Mouse (Mus musculus) heart, embryonic 16.5 days (tissue): ENCODE results near the gene Notch4. TPM values are rescaled to one million over a fixed set of nuclear protein-coding genes. Genes with fewer than 3 reads are reported as not detected.

Experiments used
- ATAC-seq: fragments of 200-750 bp; cut with Nextera tagmentation; replicated peaks from 2 replicates; pipeline ENCODE4 v1.8.0; 2017; ENCODE audit warnings: moderate number of reproducible peaks; ENCODE audit not compliant: insufficient read depth, low FRiP score; ENCODE audit errors: extremely low read depth
- H3K27ac ChIP-seq: fragments of 300-500 bp; sonication (generic); 2 replicates; pipeline ENCODE4 v1.5.1; 2014; ENCODE audit warnings: mild to moderate bottlenecking, low read length, control low read depth, moderate library complexity
- H3K27me3 ChIP-seq: fragments of 300-500 bp; sonication (generic); 2 replicates; pipeline ENCODE4 v1.6.1; 2014; ENCODE audit warnings: low read length, mixed read lengths; ENCODE audit not compliant: control insufficient read depth, insufficient read depth
- H3K36me3 ChIP-seq: fragments of 300-500 bp; sonication (generic); 2 replicates; pipeline ENCODE4 v1.6.1; 2014; ENCODE audit not compliant: control insufficient read depth, insufficient read depth
- H3K4me1 ChIP-seq: fragments of 300-500 bp; sonication (generic); 2 replicates; pipeline ENCODE4 v1.6.1; 2014; ENCODE audit warnings: low read length, mixed read lengths; ENCODE audit not compliant: control insufficient read depth, insufficient read depth
- H3K4me2 ChIP-seq: fragments of 300-500 bp; sonication (generic); 2 replicates; pipeline ENCODE4 v1.6.1; 2014; ENCODE audit warnings: low read depth, mild to moderate bottlenecking, control low read depth, low read length
- H3K4me3 ChIP-seq: fragments of 300-500 bp; sonication (generic); 2 replicates; pipeline ENCODE4 v1.5.1; 2014; ENCODE audit warnings: mild to moderate bottlenecking, control low read depth, low read length
- H3K9ac ChIP-seq: fragments of 300-500 bp; sonication (generic); 2 replicates; pipeline ENCODE4 v1.6.1; 2014; ENCODE audit warnings: low read length, control low read depth
- H3K9me3 ChIP-seq: fragments of 300-500 bp; sonication (generic); replicated peaks from 2 replicates; pipeline ENCODE4 v1.6.1; 2016; ENCODE audit warnings: low read length; ENCODE audit not compliant: control insufficient read depth
- WGBS: fragments of 180-500 bp; shearing (Covaris S2); extraction: QIAGEN DNeasy Blood & Tissue Kit; methylation state at CpG from one replicate; pipeline ENCODE4 v1.1.7; 2014; 5-methylcytosine and 5-hydroxymethylcytosine counted together
- polyA plus RNA-seq: library from polyadenylated mRNA; unstranded; fragments of >200 nt; fragmentation: Nextera tagmentation; extraction: Ambion mirVana; gene quantifications from 2 replicates; pipeline ENCODE4 v1.2.1, GENCODE M21; 2015

Notch4 gene
- polyA plus RNA-seq, 1 experiment from 2014 or later, result 4.8 TPM

GRCm38 (mm10) chr17:34547601-34548000 lies 16.5 kb upstream of the Notch4 start:
- no peak overlapping the region for H3K27ac ChIP-seq
- 81% methylated on average over 4 of the region's 4 CpGs for WGBS
- H3K9ac ChIP-seq, result no peak overlapping the region
- no peaks in the 10 kb centered on the region for H3K4me1 ChIP-seq
- ATAC-seq, result no peak
- no peaks in the 10 kb centered on the region for H3K9me3 ChIP-seq
- no peak overlapping the region for H3K4me2 ChIP-seq
- H3K4me3 ChIP-seq, result no peak overlapping the region
- no peaks in the 10 kb centered on the region for H3K27me3 ChIP-seq
- H3K36me3 ChIP-seq, result no peaks in the 10 kb centered on the region

- H3K9me3 ChIP-seq, result no peaks in the 10 kb centered on the region
- no peak overlapping the region for H3K27ac ChIP-seq
- H3K27me3 ChIP-seq, result no peaks in the 10 kb centered on the region
- WGBS, result 79% methylated on average over 3 of the region's 3 CpGs
- no peak overlapping the region for H3K9ac ChIP-seq
- no peaks in the 10 kb centered on the region for H3K36me3 ChIP-seq
- no peak overlapping the region for H3K4me2 ChIP-seq
- ATAC-seq, result no peak
- H3K4me1 ChIP-seq, result no peaks in the 10 kb centered on the region
- H3K4me3 ChIP-seq, result no peak overlapping the region
Observed at GRCm38 (mm10) chr17:34549156-34549555, 14.9 kb upstream of the Notch4 start.

GRCm38 (mm10) chr17:34549843-34550242 lies 14.2 kb upstream of the Notch4 start:
- Histone ChIP-seq H3K9ac (no peak overlapping the region), H3K9me3 (no peaks in the 10 kb centered on the region), H3K36me3 (no peaks in the 10 kb centered on the region), H3K27me3 (no peaks in the 10 kb centered on the region), H3K4me2 (no peak overlapping the region), H3K4me1 (no peaks in the 10 kb centered on the region), H3K4me3 (no peak overlapping the region), H3K27ac (no peak overlapping the region)
- ATAC-seq, result no peak
- 53% methylated on average over 2 of the region's 2 CpGs for WGBS

- Histone ChIP-seq H3K27me3 (no peaks in the 10 kb centered on the region), H3K27ac (no peak overlapping the region), H3K36me3 (no peaks in the 10 kb centered on the region), H3K4me3 (no peak overlapping the region), H3K4me2 (no peak overlapping the region), H3K9ac (no peak overlapping the region), H3K4me1 (no peaks in the 10 kb centered on the region), H3K9me3 (0 out of 2 replicates have a peak, but pooled peaks cover 1% of the 10 kb centered on the region)
- 20% methylated on average over 5 of the region's 5 CpGs for WGBS
- 0 out of 2 replicates have a peak, but pooled peaks have one; percentile 18 for ATAC-seq
Observed at GRCm38 (mm10) chr17:34555483-34555882, 8.6 kb upstream of the Notch4 start.

GRCm38 (mm10) chr17:34556406-34556805 lies 7.7 kb upstream of the Notch4 start:
- WGBS, result 64% methylated on average over 8 of the region's 8 CpGs
- Histone ChIP-seq H3K9ac (no peak overlapping the region), H3K4me3 (no peak overlapping the region)

GRCm38 (mm10) chr17:34557411-34557810 lies 6.7 kb upstream of the Notch4 start:
- H3K9ac ChIP-seq, result no peak overlapping the region
- WGBS, result 69% methylated on average over 11 of the region's 11 CpGs

More at GRCm38 (mm10) chr17:34556406-34556805, 7.7 kb upstream of the Notch4 start:
- Histone ChIP-seq H3K9me3 (0 out of 2 replicates have a peak, but pooled peaks cover 2% of the 10 kb centered on the region), H3K36me3 (no peaks in the 10 kb centered on the region), H3K27me3 (no peaks in the 10 kb centered on the region), H3K4me2 (no peak overlapping the region), H3K4me1 (no peaks in the 10 kb centered on the region), H3K27ac (no peak overlapping the region)
- ATAC-seq, result no peak

GRCm38 (mm10) chr17:34559116-34559515 lies 5.0 kb upstream of the Notch4 start:
- Histone ChIP-seq H3K9ac (no peak overlapping the region), H3K4me1 (peaks cover 3% of the 10 kb centered on the region), H3K4me3 (no peak overlapping the region), H3K4me2 (no peak overlapping the region), H3K36me3 (no peaks in the 10 kb centered on the region), H3K9me3 (0 out of 2 replicates have a peak, but pooled peaks cover 2% of the 10 kb centered on the region), H3K27me3 (no peaks in the 10 kb centered on the region), H3K27ac (no peak overlapping the region)
- ATAC-seq, result no peak
- WGBS, result 81% methylated on average over 7 of the region's 7 CpGs

More at GRCm38 (mm10) chr17:34557411-34557810, 6.7 kb upstream of the Notch4 start:
- H3K4me3 ChIP-seq, result no peak overlapping the region
- H3K36me3 ChIP-seq, result no peaks in the 10 kb centered on the region
- H3K27ac ChIP-seq, result no peak overlapping the region
- no peak overlapping the region for H3K4me2 ChIP-seq
- no peaks in the 10 kb centered on the region for H3K27me3 ChIP-seq
- H3K4me1 ChIP-seq, result no peaks in the 10 kb centered on the region
- no peak for ATAC-seq
- H3K9me3 ChIP-seq, result 0 out of 2 replicates have a peak, but pooled peaks cover 2% of the 10 kb centered on the region

- H3K36me3 ChIP-seq, result no peaks in the 10 kb centered on the region
- H3K27me3 ChIP-seq, result no peaks in the 10 kb centered on the region
- 0 out of 2 replicates have a peak, but pooled peaks cover 2% of the 10 kb centered on the region for H3K9me3 ChIP-seq
- H3K4me2 ChIP-seq, result no peak overlapping the region
- H3K4me1 ChIP-seq, result peaks cover 8% of the 10 kb centered on the region
- no peak overlapping the region for H3K9ac ChIP-seq
- H3K4me3 ChIP-seq, result no peak overlapping the region
- ATAC-seq, result no peak
- no peak overlapping the region for H3K27ac ChIP-seq
- WGBS, result 24% methylated on average over 15 of the region's 15 CpGs
Observed at GRCm38 (mm10) chr17:34559895-34560294, 4.2 kb upstream of the Notch4 start.

GRCm38 (mm10) chr17:34560438-34560837 lies 3.6 kb upstream of the Notch4 start:
- 88% methylated on average over 6 of the region's 6 CpGs for WGBS
- H3K27me3 ChIP-seq, result no peaks in the 10 kb centered on the region; the same call in 1 of the 2 replicates
- peaks cover 8% of the 10 kb centered on the region for H3K4me1 ChIP-seq
- ATAC-seq, result no peak
- no peak overlapping the region for H3K9ac ChIP-seq
- no peak overlapping the region; the same call in 1 of the 2 replicates for H3K27ac ChIP-seq
- H3K4me3 ChIP-seq, result no peak overlapping the region
- H3K4me2 ChIP-seq, result no peak overlapping the region
- H3K9me3 ChIP-seq, result 0 out of 2 replicates have a peak, but pooled peaks cover 2% of the 10 kb centered on the region
- no peaks in the 10 kb centered on the region for H3K36me3 ChIP-seq
